Mouse (Mus musculus) T-helper 17 cell (primary cell): ENCODE measurements around the gene Slc9a9.

ENCODE experiments used
- in situ Hi-C, 2 experiments: fragments of 300-600 bp; cut with MboI, MseI; formaldehyde crosslinking; loops; 1 replicate in 1 of 2; 2 replicates in 1 of 2; pipeline ENCODE4 v1.15.1; 2025; ENCODE audit warnings: high pct_unique_total_duplicates in 2 of 2

Slc9a9 gene

GRCm38 (mm10) chr9:94805506-94805905 lies 135.8 kb downstream of the Slc9a9 start:
- in situ Hi-C loops, result no loop called here

GRCm38 (mm10) chr9:94815518-94815917 lies 145.8 kb downstream of the Slc9a9 start:
- in situ Hi-C loops, result no loop called here

GRCm38 (mm10) chr9:94821268-94821667 lies 151.6 kb downstream of the Slc9a9 start:
- in situ Hi-C loops, result no loop called here

GRCm38 (mm10) chr9:94833836-94834235 lies 164.1 kb downstream of the Slc9a9 start:
- in situ Hi-C loops, result no loop called here

- in situ Hi-C loops, result no loop called here
These were observed 167.7 kb downstream of the Slc9a9 start for GRCm38 (mm10) chr9:94837384-94837783.

GRCm38 (mm10) chr9:94838479-94839031 lies 168.8 kb downstream of the Slc9a9 start:
- in situ Hi-C loops, result no loop called here

- in situ Hi-C loops, result no loop called here
These were observed 169.5 kb downstream of the Slc9a9 start for GRCm38 (mm10) chr9:94839204-94839603.

- in situ Hi-C loops, result no loop called here
These were observed 170.7 kb downstream of the Slc9a9 start for GRCm38 (mm10) chr9:94840398-94840797.

- in situ Hi-C loops, result no loop called here
These were observed 171.3 kb downstream of the Slc9a9 start for GRCm38 (mm10) chr9:94840972-94841371.

- in situ Hi-C loops, result no loop called here
These were observed 174.5 kb downstream of the Slc9a9 start for GRCm38 (mm10) chr9:94844176-94844575.

GRCm38 (mm10) chr9:94847624-94848023 lies 177.9 kb downstream of the Slc9a9 start:
- in situ Hi-C loops, result loop anchor here in 1 of 2 experiments (5.0 kb wide), 1 partner anchor 80 kb away; no protein-coding TSS in a partner anchor

GRCm38 (mm10) chr9:94851550-94851949 lies 181.8 kb downstream of the Slc9a9 start:
- in situ Hi-C loops, result no loop called here

- in situ Hi-C loops, result no loop called here
These were observed 186.4 kb downstream of the Slc9a9 start for GRCm38 (mm10) chr9:94856093-94856492.

GRCm38 (mm10) chr9:94868557-94868956 lies 198.8 kb downstream of the Slc9a9 start:
- in situ Hi-C loops, result loop anchor here in 1 of 2 experiments (10.0 kb wide), 1 partner anchor 1426 kb away; no protein-coding TSS in a partner anchor

GRCm38 (mm10) chr9:94869023-94869799 lies 199.5 kb downstream of the Slc9a9 start:
- in situ Hi-C loops, result loop anchor here in 1 of 2 experiments (10.0 kb wide), 1 partner anchor 1426 kb away; no protein-coding TSS in a partner anchor

GRCm38 (mm10) chr9:94882517-94882916 lies 212.8 kb downstream of the Slc9a9 start:
- in situ Hi-C loops, result loop anchor here in 1 of 2 experiments (10.0 kb wide), 1 partner anchor 118 kb away; no protein-coding TSS in a partner anchor

- in situ Hi-C loops, result loop anchor here in 1 of 2 experiments (10.0 kb wide), 1 partner anchor 119 kb away; no protein-coding TSS in a partner anchor
These were observed 213.7 kb downstream of the Slc9a9 start for GRCm38 (mm10) chr9:94883435-94883834.

- in situ Hi-C loops, result loop anchor here in 1 of 2 experiments (10.0 kb wide), 1 partner anchor 120 kb away; no protein-coding TSS in a partner anchor
These were observed 215.4 kb downstream of the Slc9a9 start for GRCm38 (mm10) chr9:94885151-94885550.

- in situ Hi-C loops, result loop anchor here in 1 of 2 experiments (10.0 kb wide), 1 partner anchor 125 kb away; no protein-coding TSS in a partner anchor
These were observed 219.9 kb downstream of the Slc9a9 start for GRCm38 (mm10) chr9:94889647-94890046.

- in situ Hi-C loops, result no loop called here
These were observed 226.2 kb downstream of the Slc9a9 start for GRCm38 (mm10) chr9:94895882-94896281.

GRCm38 (mm10) chr9:94904180-94904579 lies 234.5 kb downstream of the Slc9a9 start:
- in situ Hi-C loops, result loop anchor here in 1 of 2 experiments (10.0 kb wide), 1 partner anchor 1319 kb away; no protein-coding TSS in a partner anchor

- in situ Hi-C loops, result loop anchor here in 1 of 2 experiments (10.0 kb wide), 1 partner anchor 1322 kb away; no protein-coding TSS in a partner anchor
These were observed 237.4 kb downstream of the Slc9a9 start for GRCm38 (mm10) chr9:94907020-94907610.
